Mouse (Mus musculus) E14TG2a.4 (cell line): Measurements from ENCODE around the gene Olfr1497.

ENCODE experiments used
- CTCF ChIP-seq: conservative IDR thresholded peaks from 2 replicates; pipeline ENCODE4 v1.5.1; 2014; ENCODE audit warnings: low read length
- NANOG ChIP-seq: IDR thresholded peaks from 2 replicates; pipeline ENCODE4 v1.6.1; 2014; ENCODE audit warnings: borderline replicate concordance, low read length, mixed read lengths
- POU5F1 ChIP-seq: IDR thresholded peaks from 2 replicates; pipeline ENCODE4 v1.6.1; 2014; ENCODE audit warnings: low read length, borderline replicate concordance

DNA sequence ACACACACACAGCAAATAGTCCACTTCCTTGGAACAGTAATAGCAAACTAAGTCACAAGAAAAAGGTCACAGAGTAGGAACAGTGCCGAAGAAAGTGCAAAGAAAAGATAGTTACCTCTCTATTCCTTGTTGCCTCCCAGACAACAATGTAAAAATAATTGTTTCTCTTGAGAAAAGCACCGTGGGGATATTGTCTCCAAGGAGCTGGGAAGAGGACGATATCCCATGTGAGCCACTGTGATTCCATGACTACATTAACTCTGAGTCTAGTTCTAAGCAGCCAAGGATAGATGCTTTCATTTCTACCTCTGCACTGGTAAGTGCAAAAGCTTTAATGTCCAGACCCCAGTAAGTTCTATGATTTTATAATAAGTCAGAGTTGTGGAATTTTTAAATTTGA, 33.7 kb downstream of the Olfr1497 start, which contains the start of gene Olfr1495:
- no peak for TF ChIP-seq CTCF
- no peak for TF ChIP-seq NANOG
- no peak for TF ChIP-seq POU5F1
